Mouse (Mus musculus) stomach, embryonic 14.5 days (tissue): Measurements from ENCODE around the gene Zfp385c. TPM values are rescaled to one million over a fixed set of nuclear protein-coding genes. Genes with fewer than 3 reads are reported as not detected.

Source experiments
- ATAC-seq: fragments of 200-750 bp; cut with Nextera tagmentation; 2 replicates; pipeline ENCODE4 v1.8.0; 2017; ENCODE audit warnings: low read depth, moderate TSS enrichment; ENCODE audit not compliant: insufficient number of reproducible peaks, insufficient read depth, low FRiP score
- H3K27ac ChIP-seq: fragments of 300-500 bp; sonication (generic); 2 replicates; pipeline ENCODE4 v1.5.1; 2014; ENCODE audit warnings: mild to moderate bottlenecking, low read length, moderate library complexity, mixed read lengths
- H3K27me3 ChIP-seq: fragments of 300-500 bp; sonication (generic); 2 replicates; pipeline ENCODE4 v1.6.1; 2014; ENCODE audit warnings: low read length, control low read depth, mixed read lengths; ENCODE audit not compliant: control insufficient read depth, insufficient read depth
- H3K36me3 ChIP-seq: fragments of 300-500 bp; sonication (generic); 2 replicates; pipeline ENCODE4 v1.6.1; 2014; ENCODE audit warnings: mild to moderate bottlenecking, control low read depth, low read length, moderate library complexity, mixed read lengths; ENCODE audit not compliant: control insufficient read depth, insufficient read depth
- H3K4me1 ChIP-seq: fragments of 300-500 bp; sonication (generic); 2 replicates; pipeline ENCODE4 v1.6.1; 2014; ENCODE audit warnings: low read length, control low read depth, mixed read lengths; ENCODE audit not compliant: control insufficient read depth, insufficient read depth
- H3K4me2 ChIP-seq: fragments of 300-500 bp; sonication (generic); replicated peaks from 2 replicates; pipeline ENCODE4 v1.6.1; 2014; ENCODE audit warnings: low read depth, low read length, control low read depth
- H3K4me3 ChIP-seq: fragments of 300-500 bp; sonication (generic); 2 replicates; pipeline ENCODE4 v1.5.1; 2014; ENCODE audit warnings: low read depth, low read length, control low read depth
- H3K9ac ChIP-seq: fragments of 300-500 bp; sonication (generic); replicated peaks from 2 replicates; pipeline ENCODE4 v1.6.1; 2014; ENCODE audit warnings: low read depth, mild to moderate bottlenecking, control low read depth, low read length, moderate library complexity, mixed read lengths
- H3K9me3 ChIP-seq: fragments of 300-500 bp; sonication (generic); 2 replicates; pipeline ENCODE4 v1.6.1; 2016; ENCODE audit warnings: low read depth, low read length, control low read depth; ENCODE audit not compliant: control insufficient read depth
- WGBS: fragments of 180-500 bp; shearing (Covaris S2); extraction: QIAGEN DNeasy Blood & Tissue Kit; methylation state at CpG from one replicate; pipeline ENCODE4 v1.1.7; 2014; 5-methylcytosine and 5-hydroxymethylcytosine counted together
- polyA plus RNA-seq: library from polyadenylated mRNA; unstranded; fragments of >200 nt; fragmentation: Nextera tagmentation; extraction: Ambion mirVana; gene quantifications from 2 replicates; pipeline ENCODE4 v1.2.1, GENCODE M21; 2014

Gene Zfp385c
- polyA plus RNA-seq, 1 experiment from 2014 or later: not detected

- WGBS: 76% methylated on average over 8 of the region's 8 CpGs
- Histone ChIP-seq H3K27ac (no peak overlapping the region), H3K4me3 (no peak overlapping the region), H3K9ac (no peak overlapping the region), H3K9me3 (no peaks in the 10 kb centered on the region), H3K36me3 (peaks cover 31% of the 10 kb centered on the region), H3K4me2 (no peak overlapping the region), H3K27me3 (no peaks in the 10 kb centered on the region), H3K4me1 (peaks cover 4% of the 10 kb centered on the region; the same call in 1 of the 2 replicates)
- no peak for ATAC-seq
Observed at GRCm38 (mm10) chr11:100577852-100578599, 114.2 kb downstream of the Zfp385c start.

Other genes with a start within 250 kb of the Zfp385c start
- gene Klhl11, start 219.7 kb downstream of the Zfp385c start, polyA plus RNA-seq: 11.2 and 12.3 TPM in 2 replicates
- gene Acly, start 164.5 kb downstream of the Zfp385c start, polyA plus RNA-seq: 161 and 175 TPM in 2 replicates
- gene Ttc25, start 146.8 kb downstream of the Zfp385c start, polyA plus RNA-seq: 0.35 and 1.1 TPM in 2 replicates
- 35.9 TPM in 2 replicates for gene Cnp, start 117.6 kb downstream of the Zfp385c start, polyA plus RNA-seq
- gene Nkiras2, start 73.2 kb downstream of the Zfp385c start, polyA plus RNA-seq: 62.8 and 63.1 TPM in 2 replicates
- 84.0 and 95.4 TPM in 2 replicates for gene Dnajc7, start 72.3 kb downstream of the Zfp385c start, polyA plus RNA-seq
- gene Dhx58, start 11.8 kb upstream of the Zfp385c start, polyA plus RNA-seq: 1.8 and 3.4 TPM in 2 replicates
- gene Kat2a, start 20.0 kb upstream of the Zfp385c start, polyA plus RNA-seq: 50.7 and 51.7 TPM in 2 replicates
- gene Hspb9, start 21.4 kb upstream of the Zfp385c start, polyA plus RNA-seq: 0.41 and 0.56 TPM in 2 replicates
- gene Rab5c, start 45.8 kb upstream of the Zfp385c start, polyA plus RNA-seq: 55.5 and 65.7 TPM in 2 replicates
- 0.25 and 0.48 TPM in 2 replicates for gene Kcnh4, start 67.5 kb upstream of the Zfp385c start, polyA plus RNA-seq
- gene Hcrt, start 70.5 kb upstream of the Zfp385c start, polyA plus RNA-seq: not detected in 2 replicates
- gene Ghdc, start 78.5 kb upstream of the Zfp385c start, polyA plus RNA-seq: 3.3 and 3.8 TPM in 2 replicates
- 24.6 and 26.8 TPM in 2 replicates for gene Stat5b, start 158.3 kb upstream of the Zfp385c start, polyA plus RNA-seq
- 7.3 and 8.3 TPM in 2 replicates for gene Stat5a, start 166.9 kb upstream of the Zfp385c start, polyA plus RNA-seq
- gene Stat3, start 247.1 kb upstream of the Zfp385c start, polyA plus RNA-seq: 43.5 and 44.8 TPM in 2 replicates